Mouse (Mus musculus) limb, embryonic 14.5 days (tissue): ENCODE measurements around the gene Zbtb39. TPM values are rescaled to one million over a fixed set of nuclear protein-coding genes. Genes with fewer than 3 reads are reported as not detected.

ENCODE experiments used
- polyA plus RNA-seq, 2 experiments: library from polyadenylated mRNA; depleted of rRNA in 1 of 2; stranded (reverse) in 1 of 2; unstranded in 1 of 2; fragments of >200 nt; fragmentation: Nextera tagmentation in 1 of 2; extraction: Ambion mirVana in 1 of 2; gene quantifications; 2 replicates each; pipeline versions ENCODE4 v1.2.1 to v1.2.3; 2012 to 2014

Zbtb39 gene
- polyA plus RNA-seq, 2 experiments, result 4.2 to 10.7 TPM

Other genes with a start within 250 kb of the Zbtb39 start
- 33.3 and 43.2 TPM in 2 replicates for gene Stac3, start 237.9 kb upstream of the Zbtb39 start, polyA plus RNA-seq (2012; rRNA removed)
- 2.0 and 4.4 TPM in 2 replicates for gene Stac3, start 237.9 kb upstream of the Zbtb39 start, polyA plus RNA-seq (2014; fragmentation: Nextera tagmentation; extraction: Ambion mirVana)
- gene Ndufa4l2, start 224.6 kb upstream of the Zbtb39 start, polyA plus RNA-seq (2012; rRNA removed), result 31.7 and 36.9 TPM in 2 replicates
- gene Ndufa4l2, start 224.6 kb upstream of the Zbtb39 start, polyA plus RNA-seq (2014; fragmentation: Nextera tagmentation; extraction: Ambion mirVana), result 44.5 and 62.9 TPM in 2 replicates
- gene Shmt2, start 217.1 kb upstream of the Zbtb39 start, polyA plus RNA-seq (2012; rRNA removed), result 146 and 178 TPM in 2 replicates
- gene Shmt2, start 217.1 kb upstream of the Zbtb39 start, polyA plus RNA-seq (2014; fragmentation: Nextera tagmentation; extraction: Ambion mirVana), result 89.4 and 94.6 TPM in 2 replicates
- 7.2 and 9.6 TPM in 2 replicates for gene Nxph4, start 205.0 kb upstream of the Zbtb39 start, polyA plus RNA-seq (2012; rRNA removed)
- gene Nxph4, start 205.0 kb upstream of the Zbtb39 start, polyA plus RNA-seq (2014; fragmentation: Nextera tagmentation; extraction: Ambion mirVana), result 17.5 and 19.9 TPM in 2 replicates
- gene Lrp1, start 118.4 kb upstream of the Zbtb39 start, polyA plus RNA-seq (2012; rRNA removed), result 261 and 271 TPM in 2 replicates
- 146 and 172 TPM in 2 replicates for gene Lrp1, start 118.4 kb upstream of the Zbtb39 start, polyA plus RNA-seq (2014; fragmentation: Nextera tagmentation; extraction: Ambion mirVana)
- 30.7 and 33.5 TPM in 2 replicates for gene Stat6, start 96.6 kb upstream of the Zbtb39 start, polyA plus RNA-seq (2012; rRNA removed)
- gene Stat6, start 96.6 kb upstream of the Zbtb39 start, polyA plus RNA-seq (2014; fragmentation: Nextera tagmentation; extraction: Ambion mirVana), result 22.2 and 24.6 TPM in 2 replicates
- 12.3 and 13.9 TPM in 2 replicates for gene Nemp1, start 72.6 kb upstream of the Zbtb39 start, polyA plus RNA-seq (2012; rRNA removed)
- 9.0 and 10.2 TPM in 2 replicates for gene Nemp1, start 72.6 kb upstream of the Zbtb39 start, polyA plus RNA-seq (2014; fragmentation: Nextera tagmentation; extraction: Ambion mirVana)
- gene Nab2, start 71.0 kb upstream of the Zbtb39 start, polyA plus RNA-seq (2012; rRNA removed), result 64.5 and 68.3 TPM in 2 replicates
- 16.4 and 19.9 TPM in 2 replicates for gene Nab2, start 71.0 kb upstream of the Zbtb39 start, polyA plus RNA-seq (2014; fragmentation: Nextera tagmentation; extraction: Ambion mirVana)
- gene Myo1a, start 34.4 kb upstream of the Zbtb39 start, polyA plus RNA-seq (2012; rRNA removed), result 1.2 and 1.7 TPM in 2 replicates
- gene Myo1a, start 34.4 kb upstream of the Zbtb39 start, polyA plus RNA-seq (2014; fragmentation: Nextera tagmentation; extraction: Ambion mirVana), result 0.30 and 0.48 TPM in 2 replicates
- 0.58 and 15.2 TPM in 2 replicates for gene Tac2, start 15.1 kb upstream of the Zbtb39 start, polyA plus RNA-seq (2012; rRNA removed)
- gene Tac2, start 15.1 kb upstream of the Zbtb39 start, polyA plus RNA-seq (2014; fragmentation: Nextera tagmentation; extraction: Ambion mirVana), result 0.44 and 0.84 TPM in 2 replicates
- 0.88 and 1.4 TPM in 2 replicates for gene Gpr182, start 12.2 kb downstream of the Zbtb39 start, polyA plus RNA-seq (2012; rRNA removed)
- gene Gpr182, start 12.2 kb downstream of the Zbtb39 start, polyA plus RNA-seq (2014; fragmentation: Nextera tagmentation; extraction: Ambion mirVana), result 0.39 and 0.40 TPM in 2 replicates
- 0.11 and 0.12 TPM in 2 replicates for gene Rdh1, start 20.2 kb downstream of the Zbtb39 start, polyA plus RNA-seq (2012; rRNA removed)
- 0.08 TPM in 1 of 2 replicates, not detected in the other for gene Rdh1, start 20.2 kb downstream of the Zbtb39 start, polyA plus RNA-seq (2014; fragmentation: Nextera tagmentation; extraction: Ambion mirVana)
- gene Rdh16f1, start 20.2 kb downstream of the Zbtb39 start, polyA plus RNA-seq (2012; rRNA removed), result 0.15 and 0.16 TPM in 2 replicates
- gene Rdh16f1, start 20.2 kb downstream of the Zbtb39 start, polyA plus RNA-seq (2014; fragmentation: Nextera tagmentation; extraction: Ambion mirVana), result 0.59 TPM in 1 of 2 replicates, not detected in the other
- gene Rdh9, start 36.8 kb downstream of the Zbtb39 start, polyA plus RNA-seq (2012; rRNA removed), result 0.26 and 0.33 TPM in 2 replicates
- 0.30 TPM in 1 of 2 replicates, not detected in the other for gene Rdh9, start 36.8 kb downstream of the Zbtb39 start, polyA plus RNA-seq (2014; fragmentation: Nextera tagmentation; extraction: Ambion mirVana)
- gene Rdh16, start 61.6 kb downstream of the Zbtb39 start, polyA plus RNA-seq (2012; rRNA removed), result 0.10 TPM in 1 of 2 replicates, not detected in the other
- gene Rdh16, start 61.6 kb downstream of the Zbtb39 start, polyA plus RNA-seq (2014; fragmentation: Nextera tagmentation; extraction: Ambion mirVana), result 0.06 TPM in 1 of 2 replicates, not detected in the other
- gene Rdh19, start 110.4 kb downstream of the Zbtb39 start, polyA plus RNA-seq (2012; rRNA removed), result not detected in 2 replicates
- not detected in 2 replicates for gene Rdh19, start 110.4 kb downstream of the Zbtb39 start, polyA plus RNA-seq (2014; fragmentation: Nextera tagmentation; extraction: Ambion mirVana)
- gene Rdh16f2, start 126.9 kb downstream of the Zbtb39 start, polyA plus RNA-seq (2012; rRNA removed), result not detected in 2 replicates
- not detected in 2 replicates for gene Rdh16f2, start 126.9 kb downstream of the Zbtb39 start, polyA plus RNA-seq (2014; fragmentation: Nextera tagmentation; extraction: Ambion mirVana)
- 0.05 TPM in 1 of 2 replicates, not detected in the other for gene Rdh7, start 149.3 kb downstream of the Zbtb39 start, polyA plus RNA-seq (2012; rRNA removed)
- gene Rdh7, start 149.3 kb downstream of the Zbtb39 start, polyA plus RNA-seq (2014; fragmentation: Nextera tagmentation; extraction: Ambion mirVana), result not detected in 2 replicates
- gene Sdr9c7, start 159.0 kb downstream of the Zbtb39 start, polyA plus RNA-seq (2012; rRNA removed), result 0.60 and 1.0 TPM in 2 replicates
- 1.0 and 1.4 TPM in 2 replicates for gene Sdr9c7, start 159.0 kb downstream of the Zbtb39 start, polyA plus RNA-seq (2014; fragmentation: Nextera tagmentation; extraction: Ambion mirVana)